Mouse (Mus musculus) urinary bladder, adult 18-20 months (tissue): ENCODE measurements around the gene Anxa6.

Source experiments
- DNase-seq, 2 experiments: peaks; one replicate each; pipeline ENCODE4 v3.0.0; 2022; ENCODE audit warnings: low spot score in 2 of 2, mixed read lengths in 2 of 2

The Anxa6 gene

GRCm38 (mm10) chr11:55033040-55033660 lies at the start of gene Anxa6:
TSS of gene Anxa6 (minus strand) at chr11:55033445.
- DNase-seq: peak; percentile 72 to 76

GRCm38 (mm10) chr11:55081206-55081605 lies 48.0 kb upstream of the Anxa6 start:
- no peak for DNase-seq

- DNase-seq: no peak
Observed at GRCm38 (mm10) chr11:55079180-55079579, 45.9 kb upstream of the Anxa6 start.

GRCm38 (mm10) chr11:55078502-55078901 lies 45.3 kb upstream of the Anxa6 start:
- no peak for DNase-seq

GRCm38 (mm10) chr11:55077331-55078231 lies 44.3 kb upstream of the Anxa6 start, which contains the start of gene Ccdc69:
TSS of gene Ccdc69 (minus strand) at chr11:55078131.
- DNase-seq: peak; percentile 58 to 64

- DNase-seq: no peak
Observed at GRCm38 (mm10) chr11:55076234-55076633, 43.0 kb upstream of the Anxa6 start.

- peak in 1 of 2 experiments; percentile 22 for DNase-seq
Observed at GRCm38 (mm10) chr11:55075602-55076001, 42.4 kb upstream of the Anxa6 start.

GRCm38 (mm10) chr11:55073191-55073590 lies 39.9 kb upstream of the Anxa6 start:
- DNase-seq: peak in 1 of 2 experiments; percentile 50

- no peak for DNase-seq
Observed at GRCm38 (mm10) chr11:55072467-55072866, 39.2 kb upstream of the Anxa6 start.

GRCm38 (mm10) chr11:55071344-55071743 lies 38.1 kb upstream of the Anxa6 start:
- no peak for DNase-seq

GRCm38 (mm10) chr11:55069023-55069422 lies 35.8 kb upstream of the Anxa6 start:
- DNase-seq: no peak

- DNase-seq: no peak
Observed at GRCm38 (mm10) chr11:55066921-55067320, 33.7 kb upstream of the Anxa6 start.

GRCm38 (mm10) chr11:55062856-55063255 lies 29.6 kb upstream of the Anxa6 start:
- no peak for DNase-seq

- DNase-seq: no peak
Observed at GRCm38 (mm10) chr11:55060802-55061201, 27.6 kb upstream of the Anxa6 start.

- DNase-seq: no peak
Observed at GRCm38 (mm10) chr11:55057511-55057910, 24.3 kb upstream of the Anxa6 start.

- DNase-seq: no peak
Observed at GRCm38 (mm10) chr11:55050837-55051510, 17.7 kb upstream of the Anxa6 start.

GRCm38 (mm10) chr11:55046600-55046999 lies 13.4 kb upstream of the Anxa6 start:
- peak; percentile 33 to 36 for DNase-seq

- DNase-seq: no peak
Observed at GRCm38 (mm10) chr11:55041348-55041747, 8.1 kb upstream of the Anxa6 start.

GRCm38 (mm10) chr11:55039591-55039990 lies 6.3 kb upstream of the Anxa6 start:
- peak; percentile 59 to 74 for DNase-seq

GRCm38 (mm10) chr11:55036601-55037000 lies 3.4 kb upstream of the Anxa6 start:
- DNase-seq: no peak

- DNase-seq: no peak
Observed at GRCm38 (mm10) chr11:55032286-55032685, 959 bp downstream of the Anxa6 start.

- no peak for DNase-seq
Observed at GRCm38 (mm10) chr11:55031991-55032280, 1.3 kb downstream of the Anxa6 start.
